Mouse (Mus musculus): ENCODE data around the gene Dera. TPM values are rescaled to one million over a fixed set of nuclear protein-coding genes. Genes with fewer than 3 reads are reported as not detected.

The Dera gene
- total RNA-seq, 2 experiments from 2014 or later, result 14.5 to 16.3 TPM

DNA sequence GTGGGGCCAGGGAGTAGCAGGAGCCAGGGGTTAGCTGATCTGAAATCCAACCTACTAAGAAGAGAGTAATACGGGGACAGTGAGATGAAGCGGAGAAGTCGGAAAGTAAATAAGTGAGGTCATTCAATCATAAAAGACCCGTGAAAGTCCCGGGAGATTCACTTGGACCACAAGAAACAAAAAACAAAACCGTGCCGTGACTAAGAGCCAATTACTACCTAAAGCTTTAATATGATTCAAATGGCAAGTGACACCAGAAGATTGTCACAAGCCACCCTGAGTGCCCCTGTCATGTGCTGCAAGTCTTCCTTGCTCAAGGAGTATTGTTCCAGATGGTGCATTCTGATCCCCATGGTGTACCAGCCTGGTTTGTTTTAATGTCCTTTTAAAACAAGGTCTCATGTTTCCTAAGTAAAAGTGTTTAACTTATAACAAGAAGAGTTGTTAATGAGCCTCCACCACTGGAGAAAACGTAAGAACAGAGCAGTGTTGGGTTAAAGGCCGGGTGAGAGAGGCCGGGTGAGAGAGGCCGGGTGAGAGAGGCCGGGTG is 49.2 kb downstream of the Dera start:
- no peak for ATAC-seq (replicated peaks; ENCODE audit: low FRiP score, poor library complexity, severe bottlenecking)

- ATAC-seq (replicated peaks; ENCODE audit: low FRiP score, poor library complexity, severe bottlenecking), result no peak
Measured at GRCm38 (mm10) chr6:137804121-137804520, 49.8 kb downstream of the Dera start.

DNA sequence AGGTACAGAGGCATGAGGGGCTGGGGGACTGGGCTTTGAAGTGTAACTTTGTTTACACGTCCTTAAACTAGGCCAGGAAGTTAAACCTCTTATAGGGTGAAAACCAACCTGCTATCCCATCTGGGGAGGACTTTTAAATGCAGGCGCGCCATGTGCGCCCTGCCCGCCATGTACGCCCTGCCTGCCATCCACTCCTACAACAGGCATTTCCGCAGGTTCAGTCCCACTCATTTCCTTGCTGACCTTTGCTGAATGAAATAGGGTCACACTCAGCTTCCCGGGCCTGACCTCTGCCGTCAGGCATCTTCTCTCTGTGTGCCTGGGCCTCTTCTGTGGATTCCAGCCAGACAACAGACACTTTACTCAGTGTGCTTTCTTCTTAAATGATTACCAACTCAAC is 50.3 kb downstream of the Dera start:
- no peak for ATAC-seq (replicated peaks; ENCODE audit: low FRiP score, poor library complexity, severe bottlenecking)

DNA sequence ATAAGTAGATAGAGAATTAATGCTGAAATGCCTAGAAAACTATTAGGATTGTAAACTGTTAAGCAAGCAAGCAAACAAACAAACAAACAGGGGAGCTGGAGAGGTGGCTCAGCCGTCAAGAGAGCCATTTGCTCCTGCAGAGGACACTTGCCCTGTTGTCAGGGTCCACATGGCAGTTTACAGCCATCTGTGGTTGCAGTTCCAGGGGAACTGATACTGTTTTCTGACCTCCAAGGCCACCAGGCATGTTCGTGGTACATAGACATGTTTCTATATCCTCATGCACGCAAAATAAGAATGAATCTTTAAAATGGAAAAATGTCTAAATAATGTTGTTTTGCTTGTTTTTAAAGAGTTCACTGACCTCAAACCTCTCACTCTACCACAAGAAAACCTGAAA is 52.0 kb downstream of the Dera start:
- ATAC-seq (replicated peaks; ENCODE audit: low FRiP score, poor library complexity, severe bottlenecking), result no peak

GRCm38 (mm10) chr6:137806806-137807205 is 52.5 kb downstream of the Dera start:
- ATAC-seq (replicated peaks; ENCODE audit: low FRiP score, poor library complexity, severe bottlenecking), result no peak

DNA sequence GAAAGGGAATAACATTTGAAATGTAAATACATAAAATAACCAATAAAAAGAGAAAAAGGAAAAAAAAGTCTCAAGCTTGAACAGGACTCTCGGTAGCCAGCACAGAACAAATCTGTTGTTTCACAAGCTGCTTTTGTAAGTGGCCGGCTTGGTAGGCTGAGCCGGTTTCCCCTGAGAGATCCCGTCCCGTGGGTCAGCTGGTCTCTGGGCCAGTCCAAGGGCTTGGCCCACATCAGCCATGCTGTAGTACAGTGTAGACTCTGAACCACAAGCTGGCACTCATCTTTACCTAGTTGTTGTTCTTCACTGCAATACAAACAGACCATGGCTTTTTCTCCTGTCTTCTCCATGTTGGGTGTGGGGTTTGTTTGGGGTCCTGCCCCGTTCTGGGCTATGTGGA is 53.0 kb downstream of the Dera start:
- no peak for ATAC-seq (replicated peaks; ENCODE audit: low FRiP score, poor library complexity, severe bottlenecking)

DNA sequence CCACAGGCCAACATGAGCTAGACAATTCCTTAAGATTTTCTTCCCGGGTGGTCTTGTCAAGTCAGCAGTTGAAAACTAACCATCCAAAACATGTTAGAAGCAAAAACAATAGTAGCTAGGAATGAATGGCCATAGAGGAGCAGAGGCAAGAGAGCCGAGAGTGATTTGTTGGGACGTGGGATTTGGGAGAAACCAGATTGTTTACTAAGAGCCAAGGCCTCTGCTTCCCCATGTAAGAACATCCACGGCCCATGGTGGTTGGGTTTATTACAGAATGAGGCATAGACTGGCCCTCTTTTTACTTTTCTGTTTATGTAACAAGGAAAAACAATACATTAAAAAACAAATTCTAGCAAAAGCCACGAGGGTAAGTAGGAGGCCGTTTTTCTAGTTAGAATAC is 54.4 kb downstream of the Dera start:
- ATAC-seq (replicated peaks; ENCODE audit: low FRiP score, poor library complexity, severe bottlenecking), result no peak

DNA sequence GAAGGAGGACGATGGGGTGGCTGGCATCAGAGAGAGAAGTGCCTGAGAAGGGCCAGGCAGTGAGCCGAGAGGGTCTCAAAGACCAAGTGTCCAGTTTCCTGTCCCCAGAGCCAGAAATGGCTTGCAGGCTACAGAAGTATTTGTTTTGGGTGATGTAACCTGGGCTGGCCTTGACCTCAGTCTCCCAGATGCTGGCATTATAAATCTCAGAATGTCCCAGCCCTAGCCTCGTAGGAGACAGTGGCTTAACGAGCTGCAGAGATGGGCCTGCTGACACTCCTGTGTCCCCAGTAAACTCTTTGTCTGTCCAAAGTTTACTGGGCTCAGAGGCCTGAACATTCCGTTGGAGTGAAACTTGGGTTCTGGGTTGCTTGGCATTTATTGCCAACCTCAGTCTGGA is 55.8 kb downstream of the Dera start:
- no peak for ATAC-seq (replicated peaks; ENCODE audit: low FRiP score, poor library complexity, severe bottlenecking)

GRCm38 (mm10) chr6:137814006-137814405 is 59.7 kb downstream of the Dera start:
- no peak for ATAC-seq (replicated peaks; ENCODE audit: low FRiP score, poor library complexity, severe bottlenecking)

- ATAC-seq (replicated peaks; ENCODE audit: low FRiP score, poor library complexity, severe bottlenecking), result no peak
Measured at GRCm38 (mm10) chr6:137816508-137816907, 62.2 kb downstream of the Dera start.

DNA sequence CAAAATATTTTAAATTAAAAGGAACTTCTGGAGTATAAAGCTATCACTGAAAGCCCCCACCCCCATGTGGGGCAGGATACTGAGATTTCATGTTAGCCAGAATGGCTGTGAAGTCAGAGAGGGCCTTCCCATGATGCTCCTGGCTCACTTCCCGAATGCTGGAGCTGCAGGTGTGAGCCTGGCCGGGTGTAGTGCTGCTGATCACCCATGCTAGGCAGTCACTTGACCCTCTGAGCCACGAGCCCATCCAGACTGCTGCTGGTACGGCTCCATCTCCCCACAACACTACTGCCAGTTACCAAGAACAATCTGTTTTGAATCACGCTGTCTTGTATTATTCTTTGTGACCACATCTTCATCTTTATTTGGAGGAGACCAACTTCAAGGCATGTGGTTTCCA is 68.2 kb downstream of the Dera start:
- ATAC-seq (replicated peaks; ENCODE audit: low FRiP score, poor library complexity, severe bottlenecking), result no peak

DNA sequence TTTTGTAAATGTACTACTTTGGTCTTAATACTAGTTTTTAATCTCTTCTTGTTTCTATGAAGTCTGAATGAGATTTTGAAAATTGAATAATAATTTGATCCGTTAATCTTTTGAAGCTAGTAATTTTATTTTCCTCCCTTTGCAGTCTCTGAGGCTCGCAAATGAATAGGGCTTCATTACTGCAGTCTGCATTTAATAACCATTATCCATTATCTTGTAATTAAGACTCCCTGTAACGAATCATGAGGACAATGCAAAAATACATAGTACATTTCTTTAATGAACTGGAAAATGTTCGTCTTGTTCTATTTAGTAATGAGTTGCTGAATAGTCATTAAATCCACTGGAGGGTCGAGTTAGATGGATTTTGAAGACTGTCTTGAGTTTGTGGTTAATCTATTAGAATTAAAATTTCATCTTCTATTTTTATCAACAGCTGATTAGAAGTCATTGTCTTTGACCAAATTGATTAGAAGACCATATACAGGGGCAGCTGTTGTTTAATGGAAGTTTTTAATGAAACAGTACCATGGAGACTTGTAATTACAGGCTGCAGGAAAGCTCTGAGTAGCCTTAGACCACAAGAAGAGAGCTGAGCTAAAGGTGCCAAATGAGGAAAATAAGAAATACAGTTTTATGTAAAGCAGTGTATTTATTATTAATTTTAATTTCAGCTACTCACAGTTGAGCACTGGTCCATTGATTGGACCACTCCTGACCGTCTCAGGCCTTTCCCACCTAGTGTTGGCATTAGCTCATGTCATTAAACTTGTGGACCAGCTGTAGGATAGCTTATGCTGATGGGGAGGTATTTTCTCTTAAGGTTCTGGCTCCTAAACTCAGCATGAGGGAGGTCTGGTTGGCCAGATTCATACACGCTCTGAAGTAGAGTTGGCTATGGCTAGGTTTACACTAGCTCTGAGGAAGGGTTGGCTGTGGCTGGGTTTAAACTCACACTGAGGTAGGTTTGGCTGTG is 70.0 kb downstream of the Dera start:
- no peak for ATAC-seq (replicated peaks; ENCODE audit: low FRiP score, poor library complexity, severe bottlenecking)

GRCm38 (mm10) chr6:137825022-137825613 is 70.8 kb downstream of the Dera start:
- no peak for ATAC-seq (replicated peaks; ENCODE audit: low FRiP score, poor library complexity, severe bottlenecking)

DNA sequence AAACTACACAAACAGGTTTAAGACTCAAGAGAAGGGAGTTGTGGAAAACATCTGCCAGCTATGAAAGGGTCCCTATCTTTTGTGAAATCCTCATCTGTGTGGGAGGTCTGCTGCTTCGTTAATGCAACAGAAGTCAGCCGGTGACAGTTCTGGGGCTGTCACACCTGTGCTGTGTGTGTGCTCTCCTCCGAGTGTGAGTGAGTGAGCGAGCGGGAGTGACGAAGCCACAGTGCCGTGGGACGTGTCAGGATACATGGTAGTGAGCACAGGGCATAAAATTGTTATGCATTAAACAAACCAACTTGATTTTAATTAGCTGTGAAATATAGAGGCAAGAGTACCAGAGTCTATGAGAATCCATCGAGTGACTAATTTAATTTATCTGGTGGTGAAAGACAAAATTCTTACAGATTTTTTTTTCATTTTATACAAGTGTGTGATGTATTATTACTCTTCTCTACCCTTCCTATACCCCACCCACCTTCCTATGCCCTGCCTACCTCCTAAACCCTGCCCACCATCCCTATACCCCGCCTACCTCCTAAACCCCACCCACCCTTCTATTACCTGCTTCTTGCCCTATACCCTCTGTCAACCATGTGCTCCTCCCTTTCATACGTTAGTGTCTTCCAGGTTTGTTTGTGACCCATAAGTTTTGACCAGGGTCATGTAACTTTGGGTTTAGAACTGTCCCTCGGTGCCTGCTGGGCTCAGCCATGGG is 74.9 kb downstream of the Dera start:
- no peak for ATAC-seq (replicated peaks; ENCODE audit: low FRiP score, poor library complexity, severe bottlenecking)

DNA sequence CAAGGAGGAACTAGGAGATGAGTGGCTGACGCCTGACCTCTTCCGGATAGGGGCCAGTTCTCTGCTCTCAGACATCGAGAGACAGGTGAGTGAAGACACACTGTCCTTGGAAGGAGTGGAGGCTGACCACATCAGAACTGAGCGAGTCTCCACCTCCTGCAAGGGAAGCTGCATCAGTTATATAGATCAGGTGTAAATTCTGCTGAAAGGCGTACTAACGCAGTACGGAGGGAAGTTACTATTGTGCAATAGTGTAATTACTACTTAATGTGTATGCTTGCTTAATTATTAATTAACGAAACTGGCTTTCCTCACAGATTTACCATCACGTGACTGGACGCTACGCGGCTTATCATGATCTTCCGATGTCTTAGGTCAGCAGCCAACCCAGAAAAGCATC is 82.5 kb downstream of the Dera start:
- no peak for ATAC-seq (replicated peaks; ENCODE audit: low FRiP score, poor library complexity, severe bottlenecking)

GRCm38 (mm10) chr6:137843337-137843736 is 89.0 kb downstream of the Dera start:
- no peak for ATAC-seq (replicated peaks; ENCODE audit: low FRiP score, poor library complexity, severe bottlenecking)

DNA sequence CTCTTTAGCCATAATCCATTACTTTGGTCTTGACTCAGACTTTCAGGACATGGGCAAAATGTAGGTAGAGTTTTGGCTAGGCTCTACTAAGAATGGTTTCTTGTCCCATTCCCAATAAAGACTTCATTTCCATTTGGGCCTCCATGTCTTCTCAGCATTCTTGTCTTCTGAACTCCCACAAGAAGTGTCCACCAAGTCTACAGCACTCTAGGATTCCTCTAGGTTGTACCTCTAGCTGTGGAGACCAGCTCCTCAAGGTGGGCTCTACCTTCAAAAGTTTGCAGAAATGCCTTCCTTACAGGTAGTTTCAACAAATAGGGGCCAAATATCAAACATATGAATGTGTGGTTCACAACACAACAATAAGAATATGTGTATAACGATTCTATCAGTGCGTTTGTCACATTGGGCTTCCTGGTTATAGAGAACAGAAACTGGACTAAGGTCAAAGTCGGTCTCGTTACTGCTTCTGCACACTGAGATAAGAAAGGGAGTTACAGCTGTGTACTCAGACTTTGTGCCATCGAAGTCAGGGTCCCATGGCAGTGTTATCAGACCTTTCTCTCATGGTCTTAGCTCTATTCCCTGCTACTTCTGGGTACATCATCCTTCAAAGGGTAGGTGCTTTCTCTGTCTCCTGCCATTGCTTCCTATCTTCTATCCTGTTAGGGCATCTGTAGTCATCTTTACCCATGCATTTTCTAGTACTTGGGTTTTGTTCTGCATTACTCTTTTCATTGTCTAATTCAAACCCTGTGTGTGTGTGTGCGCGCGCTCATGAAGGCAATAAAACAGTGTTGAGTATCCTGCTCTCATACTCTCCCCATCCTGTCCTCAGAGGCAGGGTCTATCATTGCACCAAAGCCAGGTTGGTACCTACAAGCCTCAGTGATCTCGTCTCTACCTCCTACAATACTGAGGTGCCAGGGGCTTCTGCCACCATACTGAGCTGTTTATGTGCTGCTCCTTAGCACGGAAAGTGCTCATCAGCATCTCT is 103.2 kb downstream of the Dera start:
- ATAC-seq (replicated peaks; ENCODE audit: low FRiP score, poor library complexity, severe bottlenecking), result no peak

DNA sequence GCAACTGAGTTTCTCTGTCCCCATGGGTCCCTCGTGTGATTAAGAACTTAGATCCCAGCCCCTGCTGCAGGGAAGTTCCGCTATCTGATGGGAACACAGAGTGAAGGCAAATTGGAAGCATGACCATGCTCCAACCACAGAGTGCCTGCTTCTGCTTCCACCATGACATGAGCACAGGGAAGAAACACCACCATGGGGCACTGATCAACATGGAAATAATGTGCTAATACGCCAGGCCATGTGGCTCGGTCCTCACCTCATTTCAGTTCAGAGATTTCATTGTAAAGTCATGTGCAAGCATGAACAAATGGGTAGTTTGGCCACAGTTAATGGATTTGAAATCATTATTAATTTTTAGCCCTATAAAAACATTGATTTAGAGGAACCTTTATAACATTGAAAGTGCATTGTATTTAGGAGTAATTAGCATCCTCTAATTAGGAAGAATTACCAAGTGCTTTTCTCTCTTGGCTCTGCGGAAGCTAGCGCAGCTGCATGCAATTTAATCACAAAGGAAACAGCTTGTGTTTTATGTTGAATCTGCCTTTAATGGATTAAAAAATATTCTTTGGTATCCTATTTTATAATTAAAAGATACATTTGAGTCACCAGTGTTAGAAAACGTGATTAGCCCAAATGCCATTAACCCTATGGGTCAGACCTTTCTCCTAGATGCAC is 115.7 kb downstream of the Dera start:
- no peak for ATAC-seq (replicated peaks; ENCODE audit: low FRiP score, poor library complexity, severe bottlenecking)

DNA sequence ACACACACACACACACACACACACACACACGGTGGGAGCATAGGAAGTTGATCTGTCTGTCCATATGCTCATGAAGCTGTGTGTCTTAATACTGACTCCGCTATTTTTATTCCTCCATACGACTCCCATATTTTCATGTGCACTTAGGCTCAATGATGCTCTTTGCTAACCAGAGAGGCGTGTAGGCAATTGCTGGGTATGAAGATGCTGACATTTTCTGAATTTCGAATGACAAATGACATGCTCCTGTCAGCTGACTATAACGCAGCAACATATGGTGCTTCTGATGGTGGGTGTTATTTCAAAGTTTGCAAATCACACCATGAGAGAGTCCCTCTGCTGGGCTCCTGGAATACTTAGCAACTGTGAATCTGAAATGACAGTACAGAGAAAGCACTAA is 116.3 kb downstream of the Dera start:
- ATAC-seq (replicated peaks; ENCODE audit: low FRiP score, poor library complexity, severe bottlenecking), result no peak

All from erythroid progenitor cell, adult 5-6 weeks (primary cell).